Mouse (Mus musculus): ENCODE results near the gene Cald1. TPM values are rescaled to one million over a fixed set of nuclear protein-coding genes. Genes with fewer than 3 reads are reported as not detected.
A peak's percentile ranks its signal among the peaks of the same experiment; 100 is the strongest.

Cald1 gene
- polyA plus RNA-seq, 1 experiment from 2014 or later = 73.1 TPM

- 59% methylated on average over 8 of the region's 8 CpGs for WGBS
- Histone ChIP-seq H3K27me3 (no peaks in the 10 kb centered on the region), H3K9ac (no peak overlapping the region), H3K9me3 (replicated peaks) (no peaks in the 10 kb centered on the region), H3K4me2 (no peak overlapping the region), H3K4me1 (peaks cover 7% of the 10 kb centered on the region; the same call in 1 of the 2 replicates), H3K36me3 (ENCODE audit: poor library complexity, severe bottlenecking) (no peaks in the 10 kb centered on the region), H3K27ac (no peak overlapping the region), H3K4me3 (no peak overlapping the region)
- no peak for ATAC-seq
Measured at GRCm38 (mm10) chr6:34684886-34685285, 86.6 kb downstream of the Cald1 start.

- peaks cover 7% of the 10 kb centered on the region; the same call in 1 of the 2 replicates for H3K4me1 ChIP-seq
- no peak overlapping the region for H3K27ac ChIP-seq
- no peaks in the 10 kb centered on the region for H3K36me3 ChIP-seq (ENCODE audit: poor library complexity, severe bottlenecking)
- H3K4me2 ChIP-seq = no peak overlapping the region
- no peaks in the 10 kb centered on the region for H3K9me3 ChIP-seq (replicated peaks)
- H3K27me3 ChIP-seq = no peaks in the 10 kb centered on the region
- whole genome bisulfite sequencing = 87% methylated on average over 2 of the region's 2 CpGs
- H3K4me3 ChIP-seq = no peak overlapping the region
- no peak for ATAC-seq
- H3K9ac ChIP-seq = no peak overlapping the region
Measured at GRCm38 (mm10) chr6:34688971-34689370, 90.7 kb downstream of the Cald1 start.

GRCm38 (mm10) chr6:34691416-34691815 lies 93.1 kb downstream of the Cald1 start:
- Histone ChIP-seq H3K4me3 (no peak overlapping the region), H3K9ac (no peak overlapping the region), H3K4me2 (no peak overlapping the region), H3K4me1 (no peaks in the 10 kb centered on the region), H3K27ac (no peak overlapping the region), H3K36me3 (ENCODE audit: poor library complexity, severe bottlenecking) (no peaks in the 10 kb centered on the region), H3K27me3 (no peaks in the 10 kb centered on the region), H3K9me3 (replicated peaks) (no peaks in the 10 kb centered on the region)
- no peak for ATAC-seq
- whole genome bisulfite sequencing = 91% methylated on average over 7 of the region's 7 CpGs

- no peak for ATAC-seq
- Histone ChIP-seq H3K4me3 (no peak overlapping the region), H3K27ac (no peak overlapping the region), H3K4me1 (no peaks in the 10 kb centered on the region), H3K9me3 (replicated peaks) (no peaks in the 10 kb centered on the region), H3K9ac (no peak overlapping the region), H3K27me3 (no peaks in the 10 kb centered on the region), H3K4me2 (no peak overlapping the region), H3K36me3 (ENCODE audit: poor library complexity, severe bottlenecking) (no peaks in the 10 kb centered on the region)
- 96% methylated on average over 4 of the region's 4 CpGs for WGBS
Measured at GRCm38 (mm10) chr6:34694096-34694495, 95.8 kb downstream of the Cald1 start.

- peaks cover 8% of the 10 kb centered on the region for H3K4me1 ChIP-seq
- H3K36me3 ChIP-seq (ENCODE audit: poor library complexity, severe bottlenecking) = no peaks in the 10 kb centered on the region
- H3K9me3 ChIP-seq (replicated peaks) = peaks cover 18% of the 10 kb centered on the region
- H3K4me2 ChIP-seq = no peak overlapping the region
- ATAC-seq = no peak
- no peak overlapping the region for H3K9ac ChIP-seq
- H3K27ac ChIP-seq = no peak overlapping the region
- 71% methylated on average over 1 of the region's 1 CpGs for WGBS
- H3K4me3 ChIP-seq = no peak overlapping the region
- H3K27me3 ChIP-seq = no peaks in the 10 kb centered on the region
Measured at GRCm38 (mm10) chr6:34703421-34704120, 105.3 kb downstream of the Cald1 start.

- ATAC-seq = no peak
- Histone ChIP-seq H3K4me2 (no peak overlapping the region), H3K27me3 (no peaks in the 10 kb centered on the region)
Measured at GRCm38 (mm10) chr6:34707521-34707920, 109.2 kb downstream of the Cald1 start.

GRCm38 (mm10) chr6:34708650-34709265 lies 110.5 kb downstream of the Cald1 start:
- H3K9ac ChIP-seq = peak overlapping the region; percentile 76
- peak overlapping the region; percentile 53 for H3K4me3 ChIP-seq
- 15% methylated on average over 13 of the region's 13 CpGs for WGBS
- 0 out of 2 replicates have a peak overlapping the region, but pooled peaks have one; percentile 17 for H3K27ac ChIP-seq
- ATAC-seq = peak; percentile 69
- H3K36me3 ChIP-seq (ENCODE audit: poor library complexity, severe bottlenecking) = no peaks in the 10 kb centered on the region
- H3K4me1 ChIP-seq = peaks cover 38% of the 10 kb centered on the region
- peak overlapping the region; percentile 73 for H3K4me2 ChIP-seq
- peaks cover 13% of the 10 kb centered on the region for H3K9me3 ChIP-seq (replicated peaks)
- H3K27me3 ChIP-seq = no peaks in the 10 kb centered on the region

More at GRCm38 (mm10) chr6:34707521-34707920, 109.2 kb downstream of the Cald1 start:
- Histone ChIP-seq H3K27ac (no peak overlapping the region), H3K9me3 (replicated peaks) (peaks cover 18% of the 10 kb centered on the region), H3K4me1 (peaks cover 38% of the 10 kb centered on the region), H3K4me3 (no peak overlapping the region), H3K9ac (no peak overlapping the region), H3K36me3 (ENCODE audit: poor library complexity, severe bottlenecking) (no peaks in the 10 kb centered on the region)
- WGBS = 50% methylated on average over 2 of the region's 2 CpGs

GRCm38 (mm10) chr6:34709289-34709688 lies 111.0 kb downstream of the Cald1 start:
- peak; percentile 91 for ATAC-seq
- peak overlapping the region; percentile 53 for H3K4me3 ChIP-seq

GRCm38 (mm10) chr6:34709946-34710682 lies 111.8 kb downstream of the Cald1 start:
- Histone ChIP-seq H3K4me1 (peaks cover 38% of the 10 kb centered on the region), H3K9me3 (replicated peaks) (no peaks in the 10 kb centered on the region), H3K27ac (peak overlapping the region; percentile 44; the same call in 1 of the 2 replicates), H3K9ac (peak overlapping the region; percentile 76), H3K36me3 (ENCODE audit: poor library complexity, severe bottlenecking) (no peaks in the 10 kb centered on the region), H3K4me2 (peak overlapping the region; percentile 73), H3K4me3 (peak overlapping the region; percentile 53), H3K27me3 (no peaks in the 10 kb centered on the region)
- 9% methylated on average over 14 of the region's 14 CpGs for WGBS
- peak; percentile 34 for ATAC-seq

More at GRCm38 (mm10) chr6:34709289-34709688, 111.0 kb downstream of the Cald1 start:
- WGBS = under 1% methylated on average over 11 of the region's 11 CpGs
- Histone ChIP-seq H3K9ac (peak overlapping the region; percentile 76), H3K27me3 (no peaks in the 10 kb centered on the region), H3K4me1 (peaks cover 38% of the 10 kb centered on the region), H3K4me2 (peak overlapping the region; percentile 73), H3K36me3 (ENCODE audit: poor library complexity, severe bottlenecking) (no peaks in the 10 kb centered on the region), H3K9me3 (replicated peaks) (peaks cover 8% of the 10 kb centered on the region), H3K27ac (peak overlapping the region; percentile 44)

- peak overlapping the region; percentile 73 for H3K4me2 ChIP-seq
- no peaks in the 10 kb centered on the region for H3K36me3 ChIP-seq (ENCODE audit: poor library complexity, severe bottlenecking)
- H3K27ac ChIP-seq = no peak overlapping the region
- H3K9ac ChIP-seq = peak overlapping the region; percentile 46; the same call in 1 of the 2 replicates
- peak overlapping the region; percentile 53 for H3K4me3 ChIP-seq
- no peak for ATAC-seq
- H3K27me3 ChIP-seq = no peaks in the 10 kb centered on the region
- 74% methylated on average over 5 of the region's 5 CpGs for WGBS
- H3K4me1 ChIP-seq = peaks cover 38% of the 10 kb centered on the region
- H3K9me3 ChIP-seq (replicated peaks) = no peaks in the 10 kb centered on the region
Measured at GRCm38 (mm10) chr6:34710848-34711247, 112.5 kb downstream of the Cald1 start.

- ATAC-seq = no peak
- no peak overlapping the region for H3K9ac ChIP-seq
- 0 out of 2 replicates have a peak overlapping the region, but pooled peaks have one; percentile 73 for H3K4me2 ChIP-seq
- H3K36me3 ChIP-seq (ENCODE audit: poor library complexity, severe bottlenecking) = no peaks in the 10 kb centered on the region
- H3K4me3 ChIP-seq = no peak overlapping the region
- peaks cover 38% of the 10 kb centered on the region for H3K4me1 ChIP-seq
- H3K9me3 ChIP-seq (replicated peaks) = no peaks in the 10 kb centered on the region
- no peak overlapping the region for H3K27ac ChIP-seq
- no peaks in the 10 kb centered on the region for H3K27me3 ChIP-seq
- 74% methylated on average over 10 of the region's 10 CpGs for WGBS
Measured at GRCm38 (mm10) chr6:34711620-34712019, 113.3 kb downstream of the Cald1 start.

- Histone ChIP-seq H3K27me3 (no peaks in the 10 kb centered on the region), H3K9ac (no peak overlapping the region), H3K9me3 (replicated peaks) (no peaks in the 10 kb centered on the region), H3K27ac (no peak overlapping the region), H3K4me3 (no peak overlapping the region), H3K36me3 (ENCODE audit: poor library complexity, severe bottlenecking) (no peaks in the 10 kb centered on the region), H3K4me1 (peaks cover 42% of the 10 kb centered on the region), H3K4me2 (no peak overlapping the region)
- WGBS = 88% methylated on average over 4 of the region's 4 CpGs
- ATAC-seq = no peak
Measured at GRCm38 (mm10) chr6:34713169-34713568, 114.9 kb downstream of the Cald1 start.
